Mouse (Mus musculus) splenic B cell, adult 2 months (primary cell): ENCODE data around the gene Thop1.
"Not testable (repeated sequence)": the region's sequence is repeated elsewhere in the genome, so short reads cannot be mapped to it uniquely, and the experiment has no call there.

Source experiments
- DNase-seq: peaks from one replicate; pipeline ENCODE4 v3.0.0-alpha.2; 2011; ENCODE audit warnings: low read depth, low spot score
- H3K27me3 ChIP-seq: 2 replicates; pipeline ENCODE4 v1.6.1; 2012; ENCODE audit warnings: mild to moderate bottlenecking, low read length, moderate library complexity, mixed read lengths; ENCODE audit not compliant: control insufficient read depth, poor library complexity, insufficient read depth, severe bottlenecking
- H3K36me3 ChIP-seq: 2 replicates; pipeline ENCODE4 v1.6.1; 2012; ENCODE audit warnings: mild to moderate bottlenecking, low read length, moderate library complexity, mixed read lengths; ENCODE audit not compliant: control insufficient read depth, poor library complexity, insufficient read depth, severe bottlenecking

Gene Thop1

DNA sequence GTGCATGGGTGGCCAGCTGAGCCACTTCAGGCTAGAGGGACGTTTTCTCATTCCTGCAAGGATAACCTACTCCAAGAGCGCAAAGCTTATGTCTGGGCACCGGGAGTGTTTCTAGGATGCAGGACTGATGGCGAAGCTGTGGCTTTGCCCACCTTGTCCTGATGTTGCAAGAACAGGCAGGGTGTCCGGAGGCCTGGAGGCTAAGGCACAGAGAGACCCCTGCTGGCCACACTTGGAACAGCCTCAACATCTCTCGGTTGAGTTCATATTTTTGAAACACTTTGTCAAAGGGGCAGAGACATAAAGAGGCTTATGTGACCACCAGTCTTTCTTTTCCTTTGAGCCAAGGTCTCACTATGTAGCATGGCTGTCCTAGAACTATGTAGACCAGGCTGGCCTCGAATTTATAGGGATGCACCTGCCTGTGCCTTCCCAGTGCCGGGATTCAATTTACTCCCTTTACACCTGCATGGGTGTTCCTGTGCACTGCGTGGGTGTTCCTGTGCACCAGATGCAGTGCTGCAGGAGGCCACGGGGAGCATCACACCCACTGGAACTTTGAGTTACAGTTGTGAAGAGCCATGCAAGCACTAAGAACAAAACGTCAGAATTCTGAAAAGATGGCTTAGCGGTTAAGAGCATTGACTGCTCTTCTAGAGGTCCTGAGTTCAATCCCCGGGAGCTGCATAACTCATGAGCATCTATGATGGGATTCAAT is 28.2 kb upstream of the Thop1 start:
- Histone ChIP-seq H3K36me3 (peaks cover 2% of the 10 kb centered on the region; the same call in 1 of the 2 replicates), H3K27me3 (no peaks in the 10 kb centered on the region)
- peak; percentile 82 for DNase-seq

DNA sequence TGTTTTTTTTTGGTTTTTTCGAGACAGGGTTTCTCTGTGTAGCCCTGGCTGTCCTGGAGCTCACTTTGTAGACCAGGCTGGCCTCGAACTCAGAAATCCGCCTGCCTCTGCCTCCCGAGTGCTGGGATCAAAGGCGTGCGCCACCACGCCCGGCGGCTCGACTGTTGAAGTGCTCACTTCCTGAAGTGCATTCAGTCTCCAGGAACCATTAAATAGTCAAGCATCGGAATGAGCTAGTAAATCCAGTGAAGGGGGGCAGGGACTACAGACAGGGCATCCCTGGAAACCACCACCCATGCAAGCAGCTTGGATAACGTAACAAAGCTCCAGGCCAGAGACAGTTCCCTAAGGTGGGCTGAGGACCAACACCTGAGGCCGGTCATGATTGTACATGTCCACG is 24.6 kb upstream of the Thop1 start:
- DNase-seq, H3K36me3 ChIP-seq: not testable (repeated sequence)

DNA sequence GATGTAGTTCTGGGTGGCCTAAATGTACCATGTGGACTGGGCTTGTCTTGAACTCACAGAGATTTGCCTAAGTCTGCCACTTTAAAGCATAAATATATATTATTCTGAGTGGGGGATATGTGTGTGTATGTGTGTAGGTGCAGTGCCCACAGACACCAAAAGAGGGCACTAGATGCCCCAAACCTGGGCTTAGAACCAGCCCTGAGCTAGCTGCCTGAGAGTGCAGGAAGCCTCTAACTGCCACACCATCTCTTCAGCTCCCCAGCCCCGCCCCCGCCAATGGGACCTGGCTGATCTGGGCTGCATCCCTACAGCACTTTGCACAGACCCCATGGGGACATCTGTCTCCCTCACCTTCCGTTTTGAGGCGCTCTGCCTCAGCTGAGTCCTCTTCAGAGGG is 19.2 kb upstream of the Thop1 start:
- DNase-seq, result peak; percentile 57
- no peaks in the 10 kb centered on the region for H3K27me3 ChIP-seq
- H3K36me3 ChIP-seq, result peaks cover 8% of the 10 kb centered on the region

More for the DNA sequence above, 24.6 kb upstream of the Thop1 start:
- H3K27me3 ChIP-seq, result not testable (repeated sequence)

DNA sequence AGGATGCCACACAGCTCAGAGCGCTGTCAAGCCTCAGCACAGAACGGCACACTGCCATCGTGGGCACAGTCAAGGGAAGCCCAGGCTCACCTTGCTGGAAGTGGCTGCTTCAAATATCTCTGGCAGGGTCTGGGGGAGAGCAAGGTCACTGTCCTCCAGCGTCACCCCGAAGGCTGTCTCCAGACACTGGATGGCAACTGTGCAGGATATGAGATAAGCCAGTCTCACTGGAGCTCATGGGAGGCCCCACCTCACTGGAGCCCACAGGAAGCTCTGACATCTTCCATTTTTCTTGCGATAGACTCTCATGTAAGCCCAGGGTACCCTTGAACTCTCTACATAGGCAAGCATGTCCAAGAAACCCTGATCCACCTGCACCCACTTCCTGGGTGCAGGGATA is 18.7 kb upstream of the Thop1 start:
- Histone ChIP-seq H3K27me3 (no peaks in the 10 kb centered on the region), H3K36me3 (peaks cover 6% of the 10 kb centered on the region)
- DNase-seq, result no peak

- peaks cover 5% of the 10 kb centered on the region for H3K36me3 ChIP-seq
- H3K27me3 ChIP-seq, result no peaks in the 10 kb centered on the region
- DNase-seq, result no peak
Observed at GRCm38 (mm10) chr10:81052577-81052976, 17.3 kb upstream of the Thop1 start.

- Histone ChIP-seq H3K36me3 (peaks cover under 1% of the 10 kb centered on the region; the same call in 1 of the 2 replicates), H3K27me3 (no peaks in the 10 kb centered on the region)
- no peak for DNase-seq
Observed at GRCm38 (mm10) chr10:81055169-81055568, 14.7 kb upstream of the Thop1 start.

- not testable (repeated sequence) for H3K36me3 ChIP-seq, H3K27me3 ChIP-seq, DNase-seq
Observed at GRCm38 (mm10) chr10:81055802-81056340, 14.0 kb upstream of the Thop1 start.

DNA sequence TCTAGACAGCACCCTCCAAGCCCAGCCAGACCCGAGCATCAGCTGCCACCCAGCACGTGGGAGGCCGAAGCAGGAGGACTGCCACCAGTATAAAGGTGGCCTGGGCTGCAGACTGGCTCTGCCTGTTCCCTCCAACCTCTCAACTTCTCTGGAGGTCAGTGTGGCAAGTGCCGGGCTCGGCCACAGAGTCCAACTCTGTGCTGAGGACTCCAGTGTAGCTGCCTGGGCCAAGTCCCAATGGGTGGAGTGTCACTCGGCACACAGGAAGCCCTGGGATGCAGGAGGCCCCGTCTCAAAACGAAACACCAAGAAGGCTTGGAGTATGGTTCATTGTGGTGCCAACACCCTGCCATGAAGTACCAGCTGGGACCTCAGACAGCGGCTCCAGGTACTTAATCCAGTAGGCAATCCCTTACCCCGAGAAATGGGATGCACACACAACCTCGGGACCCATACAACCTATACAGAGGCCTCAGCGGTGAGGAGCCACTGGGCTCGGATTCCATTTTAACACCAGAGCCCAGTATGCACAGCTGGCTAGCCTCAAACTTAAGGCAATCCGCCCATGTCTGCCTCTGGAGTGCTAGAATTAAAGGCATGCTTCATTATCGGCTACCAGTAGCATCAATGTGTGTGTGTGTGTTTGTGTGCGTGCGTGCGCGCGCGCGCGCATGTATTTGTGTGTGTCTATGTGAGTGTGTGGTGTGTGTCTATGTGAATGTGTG is 12.3 kb upstream of the Thop1 start:
- no peaks in the 10 kb centered on the region for H3K27me3 ChIP-seq
- no peaks in the 10 kb centered on the region for H3K36me3 ChIP-seq
- DNase-seq, result no peak

DNA sequence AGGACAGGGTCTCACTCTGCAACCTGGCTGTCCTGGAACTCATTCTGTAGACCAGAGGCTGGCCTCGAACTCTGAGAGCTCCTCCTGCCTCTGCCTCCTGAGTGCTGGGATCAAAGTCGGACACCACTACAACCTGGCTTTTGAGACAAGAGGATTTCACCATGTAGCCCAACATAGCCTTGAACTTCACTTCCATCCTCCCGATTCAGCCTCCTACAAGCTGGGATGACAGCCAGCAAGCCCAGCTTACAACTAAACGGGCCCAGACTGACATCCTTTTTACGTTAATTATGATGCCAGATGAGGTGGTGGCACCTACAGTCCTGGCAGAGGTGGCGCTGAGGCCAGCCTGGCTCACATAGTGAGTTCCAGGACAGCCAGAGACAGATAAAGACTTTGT is 10.9 kb upstream of the Thop1 start:
- Histone ChIP-seq H3K27me3 (no peaks in the 10 kb centered on the region), H3K36me3 (no peaks in the 10 kb centered on the region)
- DNase-seq, result no peak

GRCm38 (mm10) chr10:81059603-81060543 is 10.0 kb upstream of the Thop1 start, which contains the start of gene Sgta:
TSS of gene Sgta (minus strand) at chr10:81060181.
- no peaks in the 10 kb centered on the region for H3K36me3 ChIP-seq
- DNase-seq, result peak; percentile 99
- H3K27me3 ChIP-seq, result no peaks in the 10 kb centered on the region

- Histone ChIP-seq H3K27me3 (no peaks in the 10 kb centered on the region), H3K36me3 (no peaks in the 10 kb centered on the region)
- DNase-seq, result no peak
Observed at GRCm38 (mm10) chr10:81062710-81063109, 7.1 kb upstream of the Thop1 start.

DNA sequence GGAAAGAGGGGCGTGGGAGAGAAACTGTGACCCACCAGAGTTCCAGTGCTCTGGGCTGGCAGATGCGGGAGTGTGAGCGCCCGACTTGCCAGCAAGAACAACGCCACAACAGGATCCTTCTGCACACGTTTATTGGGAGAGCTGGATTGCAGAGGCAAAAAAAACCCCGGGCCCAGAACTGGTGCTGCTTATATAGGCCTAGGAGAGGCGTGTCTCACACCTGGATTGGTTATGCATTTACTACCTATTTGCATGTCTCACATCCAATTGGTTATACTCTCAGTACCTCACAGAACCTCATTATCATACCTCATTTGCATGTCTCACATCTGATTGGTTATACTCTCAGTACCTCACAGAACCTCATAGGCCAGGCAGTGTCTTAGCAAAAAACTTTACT is 5.3 kb upstream of the Thop1 start:
- not testable (repeated sequence) for H3K27me3 ChIP-seq, DNase-seq, H3K36me3 ChIP-seq

DNA sequence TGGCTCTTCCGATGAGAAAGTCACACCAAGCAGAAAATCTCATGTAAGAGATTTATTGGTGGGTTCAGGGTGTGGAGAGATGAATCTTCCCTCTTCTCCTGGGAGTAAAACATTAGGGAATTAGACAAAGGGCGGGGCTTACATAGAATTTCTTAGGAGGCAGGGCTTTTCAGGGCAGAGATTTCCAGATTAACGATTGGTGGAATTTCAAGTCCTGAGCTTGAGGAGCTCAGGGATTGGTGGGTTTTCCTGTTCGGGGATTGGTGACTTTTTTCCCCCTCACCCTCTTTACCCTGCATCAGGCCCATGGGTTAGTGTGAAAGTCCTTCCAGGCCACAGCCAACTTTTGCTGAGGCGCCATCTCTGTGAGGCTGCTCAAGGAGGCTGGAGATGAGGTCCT is 1.1 kb upstream of the Thop1 start:
- no peaks in the 10 kb centered on the region; the same call in 1 of the 2 replicates for H3K27me3 ChIP-seq
- H3K36me3 ChIP-seq, result no peaks in the 10 kb centered on the region
- no peak for DNase-seq

DNA sequence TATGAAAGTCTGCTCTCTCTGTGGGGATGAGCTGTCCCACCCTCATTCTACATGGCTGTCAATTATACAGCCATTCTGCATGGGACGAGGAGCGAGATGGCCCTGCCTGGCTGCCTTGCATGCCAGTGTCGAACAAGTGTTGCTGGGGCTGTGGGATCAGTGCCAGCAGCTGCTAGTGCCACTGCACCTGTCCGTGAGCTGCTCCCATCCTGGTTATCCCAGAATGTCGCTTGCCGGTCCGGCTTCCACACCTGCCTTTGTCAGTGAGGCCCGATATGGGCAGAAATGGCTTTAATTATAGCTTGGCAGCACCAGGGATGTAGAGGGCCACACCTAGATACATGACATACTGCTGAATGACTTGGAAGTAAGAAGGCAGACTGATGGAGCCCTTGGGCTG is 2.5 kb downstream of the Thop1 start:
- DNase-seq, result no peak
- H3K36me3 ChIP-seq, result no peaks in the 10 kb centered on the region
- H3K27me3 ChIP-seq, result no peaks in the 10 kb centered on the region; the same call in 1 of the 2 replicates
